Mouse (Mus musculus) kidney, adult 2 months (tissue): ENCODE measurements around the gene Calhm6.

ENCODE experiments used
- CTCF ChIP-seq: fragments of 200-500 bp; conservative IDR thresholded peaks from 2 replicates; pipeline ENCODE4 v1.5.1; 2011; ENCODE audit warnings: low read depth, mild to moderate bottlenecking, control low read depth, low read length, moderate library complexity, mixed read lengths; ENCODE audit not compliant: insufficient read depth, insufficient read length
- POLR2A ChIP-seq: fragments of 200-500 bp; IDR thresholded peaks from one replicate; pipeline ENCODE4 v1.6.1; 2011; ENCODE audit warnings: low read depth, low read length, control low read depth

DNA sequence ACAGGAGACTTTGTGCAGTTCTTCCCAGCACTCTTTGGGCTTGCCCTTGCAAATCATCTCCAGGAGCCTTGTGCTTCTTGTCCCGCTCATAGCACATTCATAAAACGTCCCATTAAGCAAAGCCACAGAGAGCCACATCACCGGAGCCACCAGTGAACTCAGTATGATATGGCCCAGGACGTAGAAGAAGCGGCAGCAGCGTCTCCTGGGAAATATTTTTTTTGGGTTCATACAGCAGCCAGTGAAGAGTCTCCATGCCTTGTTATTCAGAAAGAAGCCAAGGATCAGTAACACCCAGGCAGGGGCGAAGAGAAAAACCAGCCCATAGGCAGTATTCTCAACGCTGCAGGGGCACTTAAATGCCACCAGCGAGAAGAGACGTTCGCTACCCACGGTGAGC, 31.8 kb downstream of the Calhm6 start:
- TF ChIP-seq POLR2A (no peak), CTCF (no peak)
